Mouse (Mus musculus): ENCODE measurements around the gene Nhsl2.

Gene Nhsl2

DNA sequence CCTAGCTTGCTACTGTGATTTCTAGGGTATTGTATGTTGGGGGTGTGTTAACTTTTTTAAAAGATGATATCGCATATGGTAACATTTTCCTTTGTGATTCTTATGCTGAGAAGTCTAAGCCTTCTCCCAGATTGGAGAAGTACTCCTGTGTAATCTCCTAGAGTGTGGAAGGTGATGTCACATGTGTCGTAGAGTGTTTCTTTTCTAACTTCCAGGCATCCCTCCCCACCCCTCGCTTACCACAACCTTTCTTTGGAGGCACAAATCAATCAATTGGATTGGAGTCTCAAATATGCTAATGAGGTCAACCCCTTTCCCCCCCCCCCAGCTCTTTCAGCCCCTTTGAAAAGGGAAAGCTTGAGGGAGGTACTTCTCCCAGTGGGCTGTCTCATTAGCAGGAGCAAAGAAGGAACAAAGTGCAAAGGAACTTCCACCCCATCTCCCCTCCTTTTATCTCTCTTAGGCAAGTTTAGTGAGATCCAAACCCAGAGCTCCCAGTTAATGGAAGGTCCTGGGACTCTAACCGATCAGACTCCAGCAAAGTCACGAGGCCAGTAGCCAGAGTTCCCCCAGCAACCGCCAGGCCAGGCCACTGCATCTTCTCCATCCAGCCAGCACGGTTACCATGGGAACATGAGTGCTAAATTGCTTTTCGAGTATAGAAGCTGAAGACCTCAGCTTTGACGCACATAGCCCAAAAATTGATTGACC is 137.6 kb downstream of the Nhsl2 start:
- DNase-seq = no peak

GRCm38 (mm10) chrX:101993841-101994571 is 144.8 kb downstream of the Nhsl2 start:
- DNase-seq = peak; percentile 43 to 53

GRCm38 (mm10) chrX:101996726-101997125 is 147.5 kb downstream of the Nhsl2 start:
- DNase-seq = no peak

GRCm38 (mm10) chrX:102003632-102004315 is 154.6 kb downstream of the Nhsl2 start:
- peak; percentile 66 to 74 for DNase-seq

DNA sequence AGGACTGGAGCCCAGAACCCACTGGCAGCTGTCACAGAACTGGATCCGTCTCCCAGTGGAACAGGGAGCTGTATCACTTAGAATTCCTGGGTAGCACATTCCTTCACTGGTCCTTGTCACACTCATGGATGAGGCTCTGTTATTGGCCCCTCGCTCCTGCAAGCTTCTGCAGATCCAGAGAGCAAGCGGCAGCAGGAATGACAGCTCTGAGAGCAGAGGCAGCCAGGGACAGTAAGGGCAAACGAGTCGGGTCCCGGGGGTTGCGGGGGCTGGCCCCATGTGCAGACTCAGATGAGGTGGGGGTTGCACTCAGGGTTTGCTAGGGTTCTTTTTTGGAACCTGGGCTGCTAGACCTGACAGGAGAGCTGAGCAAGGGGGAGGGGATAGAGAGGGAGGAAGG is 155.2 kb downstream of the Nhsl2 start:
- no peak for DNase-seq

GRCm38 (mm10) chrX:102005141-102005641 is 156.0 kb downstream of the Nhsl2 start:
- DNase-seq = no peak

- DNase-seq = no peak
Measured at GRCm38 (mm10) chrX:102007935-102008334, 158.8 kb downstream of the Nhsl2 start.

DNA sequence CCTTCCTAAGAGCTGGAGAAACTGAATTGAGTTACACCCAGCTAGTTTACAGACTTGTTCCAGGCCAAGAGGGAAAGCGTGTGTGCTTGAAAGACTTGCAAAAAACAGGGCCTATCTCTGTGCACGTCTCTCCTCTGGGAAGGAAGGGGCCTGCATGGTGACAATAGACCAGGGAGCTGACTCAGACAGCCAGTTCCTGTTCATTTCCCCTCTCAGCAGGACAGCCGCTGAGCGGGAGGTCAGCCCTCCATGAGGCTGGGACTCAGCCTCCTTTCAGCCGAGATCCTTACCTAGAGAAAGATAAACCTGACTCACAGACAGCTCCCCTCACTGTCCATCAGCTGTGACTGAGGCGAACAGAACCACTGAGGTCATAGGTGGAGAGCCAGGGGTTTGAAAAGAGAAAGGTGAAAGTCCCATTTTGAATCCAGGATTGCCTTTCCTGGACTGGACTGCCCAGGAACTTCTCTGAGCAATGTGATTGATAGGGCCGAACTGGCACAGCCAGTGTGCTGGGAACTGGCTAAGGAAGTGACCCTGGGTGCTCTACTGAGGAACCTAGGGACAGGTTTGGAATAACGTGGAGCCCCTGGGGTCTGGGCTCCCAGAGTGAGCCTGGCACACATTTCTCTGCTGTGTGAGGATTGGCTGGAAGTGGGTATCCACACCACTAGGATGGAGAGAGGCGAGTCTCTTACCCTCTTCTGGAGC is 168.2 kb downstream of the Nhsl2 start:
- no peak for DNase-seq

GRCm38 (mm10) chrX:102018890-102019289 is 169.7 kb downstream of the Nhsl2 start:
- no peak for DNase-seq

- peak; percentile 46 to 53 for DNase-seq
Measured at GRCm38 (mm10) chrX:102019471-102020240, 170.5 kb downstream of the Nhsl2 start.

GRCm38 (mm10) chrX:102024976-102025375 is 175.8 kb downstream of the Nhsl2 start:
- no peak for DNase-seq

DNA sequence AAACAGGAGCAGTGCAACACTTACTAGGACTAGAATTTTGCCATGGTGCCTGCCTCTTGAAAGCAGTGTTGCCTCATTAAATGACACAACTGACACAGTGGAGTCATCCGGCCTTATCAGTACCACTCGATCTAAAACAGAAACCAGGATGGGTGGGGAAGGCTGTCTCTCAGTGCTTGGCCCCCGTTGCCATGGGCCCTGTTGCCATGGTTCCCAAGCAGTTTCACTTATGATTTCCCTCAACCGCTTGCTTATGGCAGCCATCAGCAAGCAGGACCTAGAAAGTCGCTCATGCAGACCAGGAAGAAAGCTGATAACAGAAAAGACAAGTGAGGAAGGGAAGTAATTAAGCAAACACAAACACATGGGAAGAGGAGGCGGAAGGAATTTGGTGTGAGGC is 182.7 kb downstream of the Nhsl2 start:
- DNase-seq = no peak

DNA sequence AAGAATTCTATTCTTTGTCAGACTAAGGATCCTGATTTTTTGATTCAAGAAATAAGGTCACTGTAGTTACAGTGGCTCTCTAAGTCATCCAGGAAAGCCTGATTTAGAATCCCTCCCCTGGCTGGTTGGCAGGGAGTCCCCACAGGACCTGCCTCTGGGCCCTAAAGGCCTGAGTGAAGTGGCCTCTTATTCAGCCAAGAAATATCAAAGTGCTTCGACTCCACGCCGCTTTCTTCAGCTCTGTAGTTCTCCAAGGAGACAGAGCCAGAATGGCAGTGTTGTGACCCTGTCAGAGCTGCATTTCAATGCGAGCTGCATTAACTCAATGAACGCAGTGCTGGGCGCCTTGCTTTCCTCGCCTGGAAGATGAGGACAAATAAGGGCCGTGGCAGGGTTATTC is 183.2 kb downstream of the Nhsl2 start:
- no peak for DNase-seq

DNA sequence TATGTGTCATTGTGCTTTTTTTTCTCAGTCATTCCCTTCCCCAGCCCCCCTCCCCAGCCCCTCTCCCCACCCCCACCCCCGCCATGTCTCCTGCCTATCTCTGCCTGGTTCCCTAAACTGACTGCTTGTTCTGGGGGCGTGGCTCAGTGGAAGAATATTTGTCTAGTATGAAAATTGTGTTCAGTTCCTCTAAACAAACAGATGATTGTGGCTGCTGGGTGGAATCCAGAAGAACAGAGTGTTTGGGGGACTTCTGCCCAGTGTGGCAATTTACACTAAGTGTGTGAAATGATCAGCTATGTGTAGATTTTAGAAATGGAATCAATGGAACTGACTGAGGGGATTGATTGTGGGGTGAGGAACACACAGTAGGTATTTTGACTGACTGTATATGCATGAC is 184.4 kb downstream of the Nhsl2 start:
- no peak for DNase-seq

- DNase-seq = no peak
Measured at GRCm38 (mm10) chrX:102035671-102036070, 186.5 kb downstream of the Nhsl2 start.

DNA sequence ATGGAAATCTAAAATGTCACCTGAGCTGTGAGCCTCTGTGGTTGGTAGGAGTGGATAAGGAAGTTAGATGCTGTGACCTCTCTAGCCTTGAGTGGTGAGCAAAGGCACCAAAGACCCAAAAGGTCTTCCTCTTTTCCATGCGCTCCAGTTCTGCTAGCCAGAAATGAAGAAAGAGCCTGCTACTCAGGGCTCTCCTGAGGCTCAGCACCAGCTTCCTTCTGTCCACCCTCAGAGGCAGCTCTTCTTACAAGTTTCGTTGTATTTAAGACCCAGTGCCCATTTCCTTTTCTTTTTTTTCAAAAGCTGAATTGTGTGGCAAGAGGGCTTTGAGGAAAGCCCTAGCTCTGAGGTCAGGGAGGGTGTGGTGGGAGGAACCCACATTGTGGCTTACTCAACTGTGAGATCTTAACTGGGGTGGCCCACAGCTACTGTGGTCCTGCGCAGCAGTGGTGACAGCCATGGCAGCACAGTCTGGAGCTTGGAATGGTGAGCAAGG is 187.7 kb downstream of the Nhsl2 start:
- no peak for DNase-seq

DNA sequence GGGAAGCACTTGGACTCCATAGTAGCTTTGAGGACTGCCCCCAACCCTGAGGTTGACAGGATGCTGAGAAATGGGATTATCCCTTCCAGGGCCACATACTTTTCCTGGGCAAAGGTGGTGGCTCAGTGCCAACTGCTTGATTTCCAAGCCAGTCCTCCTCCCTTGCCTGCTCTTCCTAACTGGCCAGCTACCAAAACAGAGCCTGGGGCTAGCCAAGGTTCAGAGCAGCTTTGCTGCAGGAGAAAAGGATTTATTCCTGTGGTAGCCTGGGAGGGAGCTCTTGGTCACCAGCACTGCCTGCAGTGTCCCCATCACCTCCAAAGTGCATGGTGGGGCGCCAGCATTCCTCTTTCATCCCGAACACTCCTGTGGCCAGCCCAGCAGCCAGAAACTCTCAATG is 188.3 kb downstream of the Nhsl2 start:
- peak; percentile 54 to 69 for DNase-seq

DNA sequence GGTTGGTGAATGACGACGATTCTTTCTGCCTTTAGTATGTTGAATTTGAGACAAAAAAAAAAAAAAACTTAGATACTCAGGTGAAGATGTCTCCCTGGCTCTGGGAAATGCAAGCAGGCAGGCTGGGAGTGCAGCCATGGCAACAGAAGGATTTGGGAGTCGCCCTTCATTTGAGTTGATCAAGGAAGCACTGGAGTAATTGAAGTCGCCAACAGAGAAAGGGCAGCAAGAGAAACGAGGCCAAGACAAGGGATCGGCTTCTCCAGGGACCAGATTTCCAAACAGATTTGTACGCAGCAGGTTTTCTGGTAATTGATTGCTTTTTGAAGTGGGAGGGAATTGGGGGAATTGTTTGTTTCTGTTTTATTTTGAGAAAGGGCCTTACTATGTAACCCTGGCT is 192.4 kb downstream of the Nhsl2 start:
- peak; percentile 14 to 19 for DNase-seq

- DNase-seq = no peak
Measured at GRCm38 (mm10) chrX:102042386-102042785, 193.2 kb downstream of the Nhsl2 start.

- no peak for DNase-seq
Measured at GRCm38 (mm10) chrX:102050552-102050951, 201.4 kb downstream of the Nhsl2 start.

DNA sequence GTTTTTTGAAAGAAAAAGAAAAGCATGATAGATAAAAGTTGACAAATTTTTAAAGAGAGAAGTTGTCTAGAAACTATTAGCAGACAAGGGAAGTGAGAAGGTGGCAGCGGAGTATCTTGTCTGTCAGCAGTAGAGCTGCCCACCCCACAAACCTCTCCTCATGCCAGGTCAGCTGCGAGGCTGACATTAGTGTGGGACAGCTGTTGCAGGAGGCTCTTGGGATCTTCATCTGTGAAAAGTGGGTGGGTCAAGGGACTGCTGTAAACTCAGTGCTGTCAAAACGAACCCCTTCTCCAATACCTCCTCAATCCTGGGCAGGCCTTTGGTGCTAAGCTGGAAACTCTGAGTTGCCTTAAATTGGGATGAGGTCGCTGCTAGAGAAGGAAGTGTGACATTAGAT is 202.0 kb downstream of the Nhsl2 start:
- no peak for DNase-seq

- no peak for DNase-seq
Measured at GRCm38 (mm10) chrX:102053371-102053770, 204.2 kb downstream of the Nhsl2 start.

Measured in cerebellum, postnatal 36 days (tissue).